Mouse (Mus musculus) frontal cortex, postnatal 36 days (tissue): ENCODE measurements around the gene Tor1a.
A peak's percentile ranks its signal among the peaks of the same experiment; 100 is the strongest.
"Not testable (repeated sequence)": the region's sequence is repeated elsewhere in the genome, so short reads cannot be mapped to it uniquely, and the experiment has no call there.

Experiments
- DNase-seq, 2 experiments: peaks; one replicate each; pipeline ENCODE4 v3.0.0; 2022; ENCODE audit warnings: low spot score in 2 of 2

Gene Tor1a

DNA sequence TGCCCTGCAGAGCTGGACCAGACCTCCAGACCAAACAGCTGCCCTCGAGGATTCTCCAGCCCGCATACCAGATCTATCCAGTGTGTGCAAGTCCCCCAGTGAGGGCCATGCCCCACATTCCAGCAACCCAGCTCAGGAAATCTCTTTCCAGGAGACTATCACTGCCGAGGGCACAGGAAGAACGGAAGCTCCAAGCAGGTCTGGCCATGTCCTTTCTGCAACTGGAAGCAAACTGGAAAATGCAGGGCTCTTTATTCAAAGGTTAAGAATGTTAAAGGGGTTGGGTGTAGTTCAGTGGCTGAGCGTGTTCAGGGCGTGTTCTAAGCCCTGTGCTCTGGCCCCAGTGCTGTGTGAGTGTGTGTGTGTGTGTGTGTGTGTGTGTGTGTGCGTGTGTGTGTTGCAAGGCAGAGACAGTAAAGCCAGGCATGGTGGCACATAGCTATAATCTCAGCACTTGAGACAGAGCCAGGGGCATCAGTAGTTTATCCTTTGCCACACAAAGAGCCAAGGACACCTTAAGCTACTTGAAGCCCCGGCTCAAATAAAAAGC lies 48.9 kb downstream of the Tor1a start:
- no peak for DNase-seq

DNA sequence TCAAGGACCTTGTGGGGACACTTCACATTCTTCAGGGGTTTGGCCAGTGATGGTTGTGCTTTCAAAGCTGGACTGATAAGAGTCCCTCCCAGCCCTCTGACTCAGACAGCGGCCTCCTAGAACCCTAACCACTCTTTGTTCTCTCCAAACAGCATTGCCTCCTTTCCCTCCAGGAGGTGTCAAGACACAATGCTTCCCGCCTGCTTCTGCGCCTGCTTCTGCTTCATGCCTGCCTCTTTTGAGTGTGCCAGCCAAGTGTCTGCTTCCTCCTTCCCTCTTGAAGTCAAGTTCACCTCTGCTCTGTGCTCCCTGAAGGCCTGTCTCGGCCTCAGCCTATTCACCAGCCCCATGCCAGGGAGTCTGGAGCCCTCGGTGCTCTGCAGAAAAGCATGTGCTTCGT lies 49.6 kb downstream of the Tor1a start:
- no peak for DNase-seq

DNA sequence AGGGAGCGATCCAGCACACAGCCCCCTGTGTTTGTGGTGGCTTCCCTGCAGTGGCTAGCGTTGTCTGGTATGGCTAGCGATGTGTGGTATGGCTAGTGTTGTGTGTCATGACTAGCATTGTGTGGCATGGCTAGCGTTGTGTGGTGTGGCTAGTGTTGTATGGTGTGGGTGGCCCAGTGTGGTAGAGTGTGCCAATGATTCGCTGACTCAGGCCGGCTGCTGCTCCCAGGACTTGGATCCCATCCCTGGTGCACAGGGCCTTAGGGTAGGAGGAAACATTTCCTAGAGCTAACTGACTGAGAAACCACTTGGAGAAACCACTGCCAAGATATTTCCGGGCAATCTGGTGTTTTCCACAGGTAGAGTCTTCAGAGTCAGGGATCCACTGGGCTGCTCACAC lies 50.1 kb downstream of the Tor1a start:
- DNase-seq: peak in 1 of 2 experiments; percentile 9

DNA sequence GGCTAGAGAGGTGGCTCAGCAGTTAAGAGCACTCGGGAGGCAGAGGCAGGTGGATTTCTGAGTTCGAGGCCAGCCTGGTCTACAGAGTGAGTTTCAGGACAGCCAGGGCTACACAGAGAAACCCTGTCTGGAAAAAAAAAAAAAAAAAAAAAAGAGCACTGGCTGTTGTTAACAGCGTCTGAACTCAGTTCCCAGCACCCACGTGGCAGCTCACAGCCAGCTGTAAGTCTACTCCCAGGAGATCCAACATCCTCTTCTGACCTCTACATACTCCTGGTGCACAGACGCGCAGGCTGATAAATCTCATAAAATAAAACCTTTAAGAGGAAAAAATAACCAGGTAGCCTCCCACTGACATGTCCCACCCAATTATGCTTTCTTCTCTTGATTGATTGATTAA lies 51.8 kb downstream of the Tor1a start:
- not testable (repeated sequence) for DNase-seq

DNA sequence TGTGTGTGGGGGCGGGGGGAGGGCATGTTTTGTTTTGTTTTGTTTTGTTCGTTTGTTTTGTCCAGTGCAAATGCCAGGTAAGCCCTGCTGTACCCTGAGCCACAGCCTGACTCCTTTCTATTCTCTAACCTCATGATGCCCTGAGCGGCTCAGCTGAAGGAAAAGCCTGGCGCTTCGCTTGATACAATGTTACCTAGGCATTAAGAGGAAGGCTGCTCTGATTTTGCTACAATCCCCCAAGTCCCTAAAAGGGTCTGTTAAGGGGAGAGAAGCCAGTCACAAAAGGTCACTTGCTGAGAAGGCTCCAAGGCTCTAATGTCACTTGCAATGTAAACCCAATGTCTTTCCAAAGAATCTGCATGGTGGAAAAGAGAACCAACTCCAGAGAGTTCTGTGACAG lies 52.4 kb downstream of the Tor1a start:
- DNase-seq: no peak

DNA sequence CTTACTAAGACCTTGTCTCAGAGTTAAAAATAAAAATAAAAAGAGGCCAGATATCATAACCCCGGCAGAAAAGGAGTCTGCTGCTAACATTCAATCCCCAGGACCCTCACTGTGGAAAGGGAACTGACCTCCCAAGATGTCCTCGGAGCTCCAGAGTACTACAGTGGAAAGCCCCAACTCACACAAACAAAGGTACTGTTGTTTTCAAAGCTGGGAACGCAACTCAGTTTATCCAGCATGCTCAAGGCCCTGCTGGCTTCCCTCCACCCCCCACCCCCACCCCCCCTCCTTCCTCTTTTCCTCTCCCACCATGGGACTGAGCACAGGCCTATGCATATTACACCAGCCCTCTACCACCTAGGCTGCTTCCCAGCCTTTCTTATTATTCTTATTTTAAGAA lies 52.9 kb downstream of the Tor1a start:
- no peak for DNase-seq

DNA sequence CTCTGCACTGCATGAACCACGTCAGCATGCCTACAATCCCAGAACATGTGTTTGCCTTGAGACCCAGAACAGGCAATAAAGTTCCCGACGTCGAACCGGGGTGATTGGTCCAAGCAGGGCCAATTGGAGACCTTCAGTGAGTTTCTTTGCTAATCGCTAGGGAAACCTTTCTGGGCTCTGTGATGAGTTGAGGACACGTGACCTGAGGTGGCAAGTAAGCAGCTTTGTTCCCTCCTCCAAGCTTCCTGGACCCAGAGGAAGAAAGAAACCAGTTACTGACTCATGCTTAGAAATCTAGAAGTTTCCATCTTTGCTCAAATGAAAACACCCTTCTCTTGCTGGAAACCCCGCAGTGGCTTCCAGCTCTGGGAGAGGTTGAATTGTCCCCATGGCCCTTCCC lies 54.7 kb downstream of the Tor1a start:
- no peak for DNase-seq

DNA sequence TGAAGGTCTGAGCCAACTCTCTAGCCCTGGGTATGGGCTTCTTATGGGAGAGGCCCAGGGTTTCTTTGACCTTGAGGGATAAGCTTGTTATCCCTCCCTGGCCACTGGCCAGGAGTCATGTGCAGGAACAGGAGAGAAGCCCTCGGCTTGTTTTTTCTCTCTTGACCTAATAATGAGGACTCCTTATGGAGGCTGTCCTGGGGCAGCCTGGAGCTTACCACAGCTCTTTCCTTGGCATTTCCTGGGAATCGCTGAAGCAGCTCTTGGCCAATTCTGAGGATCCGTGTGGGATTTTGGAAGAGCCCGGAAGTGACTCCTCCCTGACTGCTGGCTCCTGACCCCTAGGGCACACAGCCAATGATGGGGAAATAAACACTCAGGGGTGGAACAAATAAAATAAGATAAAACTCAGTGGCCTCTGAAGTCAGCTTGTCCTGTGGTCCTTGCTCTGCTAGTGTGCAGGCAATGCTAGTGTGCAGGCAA lies 55.4 kb downstream of the Tor1a start:
- no peak for DNase-seq
